Mouse (Mus musculus) heart, adult 11 months (tissue): ENCODE data around the gene Mmp13.
"Not testable (repeated sequence)": the region's sequence is repeated elsewhere in the genome, so short reads cannot be mapped to it uniquely, and the experiment has no call there.

Experiments used
- DNase-seq: peaks from one replicate; pipeline ENCODE4 v3.0.0; 2022

Mmp13 gene

GRCm38 (mm10) chr9:7272214-7272613 lies at the start of gene Mmp13:
TSS of gene Mmp13 (plus strand) at chr9:7272514.
- no peak for DNase-seq

- peak; percentile 61 for DNase-seq
These were observed 33.7 kb upstream of the Mmp13 start for GRCm38 (mm10) chr9:7238619-7239018.

GRCm38 (mm10) chr9:7239967-7240366 lies 32.3 kb upstream of the Mmp13 start:
- peak; percentile 28 for DNase-seq

GRCm38 (mm10) chr9:7252797-7253654 lies 19.3 kb upstream of the Mmp13 start:
- DNase-seq, result no peak

GRCm38 (mm10) chr9:7261667-7262066 lies 10.6 kb upstream of the Mmp13 start:
- no peak for DNase-seq

- DNase-seq, result peak; percentile 89
These were observed 2.2 kb upstream of the Mmp13 start for GRCm38 (mm10) chr9:7270071-7270470.

GRCm38 (mm10) chr9:7282565-7283302 lies 10.4 kb downstream of the Mmp13 start:
- DNase-seq, result no peak

- DNase-seq, result not testable (repeated sequence)
These were observed 11.0 kb downstream of the Mmp13 start for GRCm38 (mm10) chr9:7283303-7283684.

GRCm38 (mm10) chr9:7289501-7289900 lies 17.2 kb downstream of the Mmp13 start:
- peak; percentile 61 for DNase-seq

GRCm38 (mm10) chr9:7289901-7290300 lies 17.6 kb downstream of the Mmp13 start:
- peak; percentile 85 for DNase-seq

GRCm38 (mm10) chr9:7292132-7292531 lies 19.8 kb downstream of the Mmp13 start:
- no peak for DNase-seq

- DNase-seq, result no peak
These were observed 59.5 kb downstream of the Mmp13 start for GRCm38 (mm10) chr9:7331847-7332246.
